Mouse (Mus musculus): Measurements from ENCODE around the gene Fosl1.

The Fosl1 gene

DNA sequence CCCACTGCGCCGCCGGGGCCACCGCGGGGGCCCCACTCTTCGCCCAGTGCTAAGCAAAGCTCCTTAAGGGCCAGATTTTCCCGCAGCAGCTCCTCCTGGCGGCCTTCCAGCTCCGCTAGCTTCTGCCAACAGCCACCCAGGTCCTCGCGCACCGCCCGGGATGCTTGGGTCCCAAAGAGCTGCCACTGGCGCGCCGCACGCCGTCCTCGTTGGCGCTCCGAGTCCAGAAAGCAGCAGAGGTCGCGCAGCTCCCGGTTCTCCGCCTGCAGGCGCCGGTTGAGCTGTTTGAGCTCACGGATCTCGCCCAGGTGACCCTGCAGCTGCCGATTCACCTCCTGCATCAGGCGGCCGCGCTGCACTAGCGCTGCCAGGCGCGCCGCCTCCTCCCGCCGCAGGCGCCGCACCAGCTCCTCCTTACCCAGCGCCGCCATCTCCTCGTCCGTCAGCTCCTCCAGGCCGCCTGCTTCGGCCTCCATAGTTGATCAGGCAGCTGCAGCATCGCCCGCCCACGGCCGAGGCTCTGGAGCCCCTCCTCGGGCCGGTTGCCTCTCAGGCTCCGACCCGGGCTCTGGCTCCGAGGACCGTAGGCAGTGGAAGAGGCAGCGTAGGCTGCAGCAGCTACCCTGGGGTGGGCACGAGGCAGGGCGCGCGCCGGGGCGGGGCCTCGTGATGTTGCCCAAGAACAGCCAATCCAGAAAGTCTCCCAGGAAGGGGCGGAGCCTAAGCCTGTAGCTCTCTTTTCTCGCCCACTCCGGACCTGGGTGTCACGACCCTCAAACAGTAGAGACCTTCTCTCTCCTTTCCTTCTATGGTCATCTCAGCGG, 9.8 kb downstream of the Fosl1 start:
- DNase-seq, result peak; percentile 98

DNA sequence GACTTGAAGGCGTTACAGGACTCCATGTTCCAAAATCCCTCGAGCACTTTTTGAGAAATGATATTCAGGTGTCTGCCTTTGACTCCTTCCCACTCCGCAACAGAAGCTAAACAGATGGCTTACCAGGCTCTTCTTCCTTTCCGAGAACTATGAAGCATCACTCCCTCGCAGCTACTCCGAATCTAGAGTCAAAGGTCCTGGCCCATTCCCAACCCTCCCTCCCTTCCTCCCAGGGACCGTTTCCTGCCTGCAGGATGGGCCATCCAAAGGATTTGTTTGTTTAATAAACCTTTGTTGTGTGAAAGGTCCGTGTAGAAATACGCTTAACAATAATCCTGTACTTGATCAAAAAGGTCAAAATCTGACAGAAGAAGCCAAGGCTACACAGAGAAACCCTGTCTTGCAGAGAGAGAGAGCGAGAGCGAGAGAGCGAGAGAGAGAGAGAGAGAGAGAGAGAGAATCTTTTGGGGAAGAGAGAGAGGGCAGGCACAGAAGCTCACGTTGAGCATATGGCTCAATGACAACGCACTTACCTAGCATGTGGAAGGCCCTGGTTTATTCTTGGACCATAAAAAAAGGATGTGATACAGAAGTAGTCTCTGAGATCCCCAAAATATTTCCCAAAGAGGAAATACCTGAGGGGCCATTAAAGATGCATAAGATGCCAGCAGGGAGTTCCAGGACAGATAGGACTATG, 10.5 kb downstream of the Fosl1 start, which contains the start of gene Ccdc85b:
Gene Ccdc85b, minus strand, starts transcription at position 149 of the 697 bp plus-strand sequence.
- peak in 1 of 2 experiments; percentile 51 for DNase-seq

DNA sequence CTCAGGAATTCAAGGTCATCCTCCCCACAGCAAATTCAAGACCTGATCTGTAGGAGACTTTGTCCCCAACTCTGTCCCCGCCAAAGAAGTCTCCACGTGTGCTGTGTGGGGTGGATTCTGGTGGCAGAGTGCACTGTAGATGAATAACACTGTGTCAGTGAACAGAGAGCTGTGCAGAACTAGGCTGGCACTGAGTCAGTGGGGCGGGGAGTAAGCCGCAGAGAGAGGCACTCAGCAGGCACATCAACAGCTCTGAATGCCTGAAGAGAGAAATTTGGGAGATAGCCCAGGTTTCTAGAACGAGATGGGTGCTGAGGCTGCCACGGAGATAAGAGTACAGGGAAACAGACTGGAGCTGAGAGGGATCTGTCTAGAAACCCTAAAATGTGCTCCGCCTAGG, 11.7 kb downstream of the Fosl1 start:
- DNase-seq, result peak; percentile 34 to 63

GRCm38 (mm10) chr19:5459896-5460295, 12.5 kb downstream of the Fosl1 start:
- no peak for DNase-seq

GRCm38 (mm10) chr19:5460465-5460911, 13.1 kb downstream of the Fosl1 start, which contains the start of gene Fibp:
Gene Fibp, plus strand, starts transcription at chr19:5460615.
- peak; percentile 87 to 93 for DNase-seq

- DNase-seq, result no peak
Observed at GRCm38 (mm10) chr19:5461411-5461810, 14.1 kb downstream of the Fosl1 start.

DNA sequence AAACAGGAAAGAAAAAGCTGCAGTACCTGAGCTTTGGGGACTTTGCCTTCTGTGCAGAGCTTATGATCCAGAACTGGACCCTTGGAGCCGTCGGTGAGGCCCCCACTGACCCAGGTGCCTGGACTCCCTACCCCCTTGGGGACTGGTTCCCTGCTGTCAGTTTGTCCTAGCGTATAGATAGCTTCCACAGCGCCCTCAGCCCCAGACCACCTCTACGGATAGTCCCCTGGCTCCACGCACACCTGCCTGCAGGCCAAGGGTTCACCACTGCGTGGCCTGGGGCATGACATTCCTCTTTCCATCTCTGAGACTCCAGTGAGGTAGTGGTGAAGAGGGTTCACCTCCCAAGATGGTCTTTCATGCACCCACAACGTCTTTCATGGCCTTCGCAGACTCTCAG, 15.9 kb downstream of the Fosl1 start:
- DNase-seq, result peak in 1 of 2 experiments; percentile 36

- peak; percentile 60 to 82 for DNase-seq
Observed at GRCm38 (mm10) chr19:5463791-5464562, 16.6 kb downstream of the Fosl1 start.

DNA sequence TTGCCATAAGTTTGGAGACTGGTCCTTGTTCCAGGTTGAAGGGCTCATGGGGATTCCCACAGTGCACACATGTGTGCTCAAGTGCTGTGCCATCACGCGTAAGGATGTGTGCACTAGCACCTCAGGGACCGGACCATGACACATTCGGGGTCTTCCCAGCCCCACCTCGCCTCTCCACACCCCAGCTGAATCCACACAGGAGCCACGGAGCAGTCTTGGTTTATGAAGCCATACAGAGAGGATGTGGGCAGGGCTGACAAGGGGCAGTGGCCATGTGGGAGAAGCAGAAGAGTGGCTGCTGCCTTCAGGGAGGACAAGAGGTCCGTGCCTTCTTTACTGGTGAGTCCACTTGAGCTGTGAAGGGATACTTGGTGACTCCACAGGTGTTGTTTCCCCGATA, 17.7 kb downstream of the Fosl1 start:
- DNase-seq, result peak in 1 of 2 experiments; percentile 34

DNA sequence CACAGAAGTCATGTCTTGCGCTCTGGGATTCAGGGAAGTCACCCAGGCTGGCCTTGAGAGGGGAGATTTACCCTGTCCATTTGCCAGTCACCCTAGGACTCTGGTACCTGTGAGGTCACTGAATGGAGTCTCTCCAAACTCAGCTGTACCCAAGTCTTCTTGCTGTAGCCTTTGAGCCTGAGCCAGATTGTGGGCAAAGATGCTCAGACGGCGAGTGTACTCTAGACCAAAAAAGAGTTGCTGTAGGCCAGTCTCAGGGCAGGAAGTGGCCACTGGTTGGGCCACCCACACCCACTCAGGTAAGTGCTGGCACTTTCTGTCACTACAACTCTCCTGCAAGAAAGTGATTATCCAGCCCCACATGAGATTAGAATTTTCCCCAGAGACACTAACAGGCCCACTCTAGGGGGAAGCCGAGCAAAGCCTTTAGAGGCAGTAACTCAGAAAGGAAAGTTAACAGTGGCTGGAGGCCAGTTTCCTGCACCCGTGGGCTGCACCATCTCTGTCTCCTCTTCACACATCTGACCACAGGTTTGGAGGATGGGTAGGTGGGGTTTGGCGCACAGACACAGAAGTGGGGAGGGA, 19.7 kb downstream of the Fosl1 start:
- peak in 1 of 2 experiments; percentile 26 for DNase-seq

- DNase-seq, result peak in 1 of 2 experiments; percentile 37
Observed at GRCm38 (mm10) chr19:5468374-5468773, 21.0 kb downstream of the Fosl1 start, which contains the start of gene Ctsw. Gene Ctsw, minus strand, starts transcription at chr19:5468507.

GRCm38 (mm10) chr19:5471846-5472245, 24.5 kb downstream of the Fosl1 start:
- no peak for DNase-seq

DNA sequence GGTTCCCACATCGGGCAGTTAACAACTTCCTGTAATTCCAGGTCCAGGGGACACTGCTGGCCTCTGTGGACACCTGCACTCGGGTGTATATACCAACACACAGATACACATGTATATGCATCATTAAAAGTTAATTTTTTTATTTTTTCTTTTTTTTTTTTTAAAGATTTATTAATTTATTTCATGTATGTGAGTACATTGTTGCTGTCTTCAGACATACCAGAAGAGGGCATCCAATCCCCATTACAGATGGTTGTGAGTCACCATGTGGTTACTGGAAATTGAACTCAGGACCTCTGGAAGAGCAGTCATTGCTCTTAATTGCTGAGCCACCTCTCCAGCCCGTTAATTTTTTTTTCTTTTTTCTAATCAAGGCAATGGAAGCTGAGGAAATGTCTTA, 25.5 kb downstream of the Fosl1 start:
- no peak for DNase-seq

DNA sequence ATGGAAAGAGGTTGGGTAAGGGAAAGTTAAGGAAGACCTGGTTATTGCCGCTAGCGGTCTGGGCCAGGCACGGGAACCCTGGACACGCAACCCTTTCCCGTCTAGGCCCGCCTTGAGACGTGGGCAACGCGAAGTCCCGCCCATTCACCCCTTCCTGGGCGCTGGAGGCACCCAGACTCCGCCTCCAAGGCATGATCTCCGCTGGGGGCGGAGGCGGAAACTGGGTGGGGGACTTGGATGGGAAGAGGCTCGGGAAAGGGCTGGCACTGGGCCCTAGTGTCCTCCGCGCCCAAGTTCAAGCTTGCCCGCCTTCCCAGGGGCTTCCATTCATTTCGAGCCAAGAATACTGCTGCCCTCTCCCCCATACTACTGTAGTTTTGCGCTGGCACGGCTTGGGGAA, 26.4 kb downstream of the Fosl1 start, which contains the start of gene Efemp2:
Gene Efemp2, plus strand, starts transcription at position 235 of the 400 bp plus-strand sequence.
- peak; percentile 84 to 92 for DNase-seq

GRCm38 (mm10) chr19:5474281-5475068, 27.1 kb downstream of the Fosl1 start:
- peak; percentile 48 to 69 for DNase-seq

DNA sequence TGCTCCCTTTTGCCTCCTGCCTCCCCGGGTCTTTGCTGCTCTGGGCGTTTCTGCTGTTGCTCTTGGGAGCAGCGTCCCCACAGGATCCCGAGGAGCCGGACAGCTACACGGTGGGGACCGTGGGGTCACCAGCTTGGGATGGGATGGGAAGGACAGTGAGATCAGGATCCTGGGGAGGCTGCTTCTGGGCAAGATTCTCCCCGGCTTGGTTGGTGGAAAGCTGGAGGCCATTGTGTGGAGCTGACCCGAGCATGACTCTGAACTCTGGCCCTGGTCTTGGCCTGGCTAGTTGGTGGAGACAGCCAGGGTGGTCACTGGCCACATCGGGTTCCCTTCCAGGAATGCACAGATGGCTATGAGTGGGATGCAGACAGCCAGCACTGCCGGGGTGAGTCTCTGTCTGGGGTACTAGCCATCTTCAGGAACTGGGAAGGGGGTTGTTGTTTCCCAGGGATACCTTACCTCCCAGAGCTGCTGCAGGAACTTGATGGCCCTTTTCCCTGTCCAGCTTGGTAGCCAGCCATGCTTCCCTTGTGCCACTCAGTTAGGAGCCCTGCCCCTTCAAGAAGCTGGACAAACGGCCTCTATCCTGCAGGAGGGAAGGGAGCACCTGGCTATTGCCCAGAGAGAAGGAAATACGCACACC, 27.8 kb downstream of the Fosl1 start:
- DNase-seq, result no peak

- DNase-seq, result no peak
Observed at GRCm38 (mm10) chr19:5477004-5477667, 29.8 kb downstream of the Fosl1 start.

- no peak for DNase-seq
Observed at GRCm38 (mm10) chr19:5477668-5478300, 30.4 kb downstream of the Fosl1 start.

DNA sequence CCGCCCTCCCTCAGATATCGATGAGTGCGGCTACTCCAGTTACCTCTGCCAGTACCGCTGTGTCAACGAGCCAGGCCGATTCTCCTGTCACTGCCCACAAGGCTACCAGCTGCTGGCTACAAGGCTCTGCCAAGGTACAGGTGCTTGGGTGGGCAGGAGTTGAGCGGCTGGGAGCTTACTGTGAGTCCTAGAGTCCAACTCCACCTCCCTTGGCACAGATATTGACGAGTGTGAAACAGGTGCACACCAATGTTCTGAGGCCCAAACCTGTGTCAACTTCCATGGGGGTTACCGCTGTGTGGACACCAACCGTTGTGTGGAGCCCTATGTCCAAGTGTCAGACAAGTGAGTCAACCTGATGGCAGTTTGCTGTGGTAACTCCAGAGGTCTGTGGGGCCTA, 32.7 kb downstream of the Fosl1 start:
- DNase-seq, result peak in 1 of 2 experiments; percentile 29

DNA sequence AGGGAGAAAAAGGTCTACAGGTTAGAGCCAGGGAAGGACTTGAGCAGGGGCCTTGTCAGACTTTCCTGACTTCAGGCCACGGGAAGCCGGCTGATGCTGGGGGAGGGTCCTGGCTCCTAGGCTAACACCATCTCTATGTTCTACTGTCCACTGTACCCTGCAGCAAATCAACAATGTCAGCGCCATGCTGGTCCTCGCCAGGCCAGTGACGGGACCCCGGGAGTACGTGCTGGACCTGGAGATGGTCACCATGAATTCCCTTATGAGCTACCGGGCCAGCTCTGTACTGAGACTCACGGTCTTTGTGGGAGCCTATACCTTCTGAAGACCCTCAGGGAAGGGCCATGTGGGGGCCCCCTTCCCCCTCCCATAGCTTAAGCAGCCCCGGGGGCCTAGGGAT, 34.1 kb downstream of the Fosl1 start:
- DNase-seq, result peak in 1 of 2 experiments; percentile 41
